Comparison of ENCODE assay signal across 9 mouse cellular contexts in genomic region chr19:4338162-4338561, GRCm38 (mm10). TPM values are rescaled to one million over a fixed set of nuclear protein-coding genes. Genes with fewer than 3 reads are reported as not detected.
DNase-seq lines count a peak whose midpoint lies in the region; ATAC-seq lines count a peak whose summit lies in the region.
"Had no signal": no experiment of that assay in that cellular context is flagged by ENCODE, and none has a peak within 500 bp of the region (broad histone marks: within the 10 kb centered on the region; RNA-seq: fewer than 3 reads in every experiment).

No protein-coding gene starts in this region.

- DNase-seq in heart, adult 8-10 months (ENCODE audit: low spot score), result peak; percentile 82
- peak; percentile 74 to 79 for DNase-seq in B cell, adult 2 months
- peak; percentile 82 for DNase-seq in T-cell, adult 2 months (ENCODE audit: low spot score)
- peak; percentile 75 for DNase-seq in embryonic facial prominence, embryonic 11.5 days (ENCODE audit: low spot score)
- peak; percentile 59 to 75 for DNase-seq in kidney, postnatal 4 days
- DNase-seq in natural killer cell, adult 2 months (ENCODE audit: low spot score in 2 of 2), result peak; percentile 73 to 78

- no peaks in the 10 kb centered on the region for H3K9me3 ChIP-seq in heart, embryonic 12.5 days (replicated peaks)
- no peaks in the 10 kb centered on the region for H3K9me3 ChIP-seq in embryonic facial prominence, embryonic 11.5 days (replicated peaks; ENCODE audit: control insufficient read depth, low read length)
- H3K9me3 ChIP-seq in neural tube, embryonic 15.5 days (replicated peaks), result no peaks in the 10 kb centered on the region
- H3K9me3 ChIP-seq: lung, embryonic 15.5 days had no signal

- H3K4me2 ChIP-seq in heart, embryonic 12.5 days, result no peak overlapping the region
- H3K4me2 ChIP-seq in embryonic facial prominence, embryonic 11.5 days (ENCODE audit: low read depth, low read length), result no peak overlapping the region
- no peak overlapping the region for H3K4me2 ChIP-seq in neural tube, embryonic 15.5 days
- H3K4me2 ChIP-seq: lung, embryonic 15.5 days had no signal

- H3K27ac ChIP-seq in heart, embryonic 12.5 days (ENCODE audit: poor library complexity, severe bottlenecking), result no peak overlapping the region
- H3K27ac ChIP-seq in embryonic facial prominence, embryonic 11.5 days (replicated peaks; ENCODE audit: low read depth, low read length), result no peak overlapping the region
- no peak overlapping the region for H3K27ac ChIP-seq in neural tube, embryonic 15.5 days (replicated peaks)
- H3K27ac ChIP-seq: lung, embryonic 15.5 days had no signal

- no peaks in the 10 kb centered on the region for H3K27me3 ChIP-seq in heart, embryonic 12.5 days (replicated peaks)
- H3K27me3 ChIP-seq in embryonic facial prominence, embryonic 11.5 days (ENCODE audit: control insufficient read depth, insufficient read depth, low read length), result no peaks in the 10 kb centered on the region
- H3K27me3 ChIP-seq in neural tube, embryonic 15.5 days (replicated peaks), result no peaks in the 10 kb centered on the region
- H3K27me3 ChIP-seq: lung, embryonic 15.5 days had no signal

- H3K4me3 ChIP-seq in heart, embryonic 12.5 days, result no peak overlapping the region
- no peak overlapping the region for H3K4me3 ChIP-seq in embryonic facial prominence, embryonic 11.5 days (ENCODE audit: low read depth, low read length)
- no peak overlapping the region for H3K4me3 ChIP-seq in neural tube, embryonic 15.5 days (replicated peaks)
- H3K4me3 ChIP-seq: lung, embryonic 15.5 days had no signal

- H3K9ac ChIP-seq in heart, embryonic 12.5 days, result no peak overlapping the region
- no peak overlapping the region for H3K9ac ChIP-seq in embryonic facial prominence, embryonic 11.5 days (replicated peaks; ENCODE audit: low read length)
- no peak overlapping the region for H3K9ac ChIP-seq in neural tube, embryonic 15.5 days (replicated peaks)
- H3K9ac ChIP-seq: lung, embryonic 15.5 days had no signal

- 33% methylated on average over 2 of the region's 2 CpGs for WGBS in heart, embryonic 12.5 days
- 38% methylated on average over 2 of the region's 2 CpGs for WGBS in embryonic facial prominence, embryonic 11.5 days
- 33% methylated on average over 2 of the region's 2 CpGs for WGBS in neural tube, embryonic 15.5 days

- no peak for ATAC-seq in heart, embryonic 12.5 days (ENCODE audit: insufficient number of reproducible peaks, low FRiP score)
- no peak for ATAC-seq in embryonic facial prominence, embryonic 11.5 days (replicated peaks; ENCODE audit: insufficient number of reproducible peaks, low FRiP score, low TSS enrichment, low read depth)
- ATAC-seq in neural tube, embryonic 15.5 days (ENCODE audit: low FRiP score), result no peak

- peaks cover 39% of the 10 kb centered on the region for H3K36me3 ChIP-seq in heart, embryonic 12.5 days
- peaks cover 5% of the 10 kb centered on the region; the same call in 1 of the 2 replicates for H3K36me3 ChIP-seq in embryonic facial prominence, embryonic 11.5 days (replicated peaks; ENCODE audit: control insufficient read depth, insufficient read depth, low read depth, low read length)
- peaks cover 33% of the 10 kb centered on the region for H3K36me3 ChIP-seq in neural tube, embryonic 15.5 days

- H3K4me1 ChIP-seq in heart, embryonic 12.5 days (replicated peaks), result peaks cover 17% of the 10 kb centered on the region
- H3K4me1 ChIP-seq in embryonic facial prominence, embryonic 11.5 days (ENCODE audit: control insufficient read depth, insufficient read depth, low read length), result peaks cover 7% of the 10 kb centered on the region; the same call in 1 of the 2 replicates
- H3K4me1 ChIP-seq in neural tube, embryonic 15.5 days, result peaks cover 17% of the 10 kb centered on the region

RNA-seq across cellular contexts. Expression of gene Grk2, which starts 32.1 kb away (rescaled TPM):
- total RNA-seq in heart, adult 8-10 months (2022), result 10 to 100 TPM; 48.7 to 55.9 (median 50.7) TPM
- polyA plus RNA-seq in heart, embryonic 12.5 days (2016; fragmentation: Nextera tagmentation; extraction: Ambion mirVana), result 12.6 and 15.6 TPM in 2 replicates
- polyA plus RNA-seq in embryonic facial prominence, embryonic 11.5 days (2014; fragmentation: Nextera tagmentation; extraction: Ambion mirVana), result 13.5 and 18.9 TPM in 2 replicates
- 26.2 and 31.3 TPM in 2 replicates for polyA plus RNA-seq in neural tube, embryonic 15.5 days (2015; fragmentation: Nextera tagmentation; extraction: Ambion mirVana)

RNA-seq across cellular contexts. Expression of gene Ankrd13d, which starts 55.2 kb away (rescaled TPM):
- total RNA-seq in heart, adult 8-10 months (2022), result 1 to 10 TPM in 1 of 4 experiments, under 1 TPM in 3; 0.59 to 2.1 (median 0.80) TPM
- polyA plus RNA-seq in heart, embryonic 12.5 days (2016; fragmentation: Nextera tagmentation; extraction: Ambion mirVana), result 1.6 and 2.0 TPM in 2 replicates
- polyA plus RNA-seq in embryonic facial prominence, embryonic 11.5 days (2014; fragmentation: Nextera tagmentation; extraction: Ambion mirVana), result 5.6 and 6.4 TPM in 2 replicates
- 63.0 and 75.4 TPM in 2 replicates for polyA plus RNA-seq in neural tube, embryonic 15.5 days (2015; fragmentation: Nextera tagmentation; extraction: Ambion mirVana)

RNA-seq across cellular contexts. Expression of gene Kdm2a, which starts 59.9 kb away (rescaled TPM):
- total RNA-seq in heart, adult 8-10 months (2022), result 10 to 100 TPM; 36.9 to 47.7 (median 38.9) TPM
- polyA plus RNA-seq in heart, embryonic 12.5 days (2016; fragmentation: Nextera tagmentation; extraction: Ambion mirVana), result 50.9 and 57.7 TPM in 2 replicates
- polyA plus RNA-seq in embryonic facial prominence, embryonic 11.5 days (2014; fragmentation: Nextera tagmentation; extraction: Ambion mirVana), result 43.5 and 48.3 TPM in 2 replicates
- polyA plus RNA-seq in neural tube, embryonic 15.5 days (2015; fragmentation: Nextera tagmentation; extraction: Ambion mirVana), result 28.4 and 38.5 TPM in 2 replicates
